Mouse (Mus musculus) neural tube, embryonic 13.5 days (tissue): ENCODE results near the gene Med27. TPM values are rescaled to one million over a fixed set of nuclear protein-coding genes. Genes with fewer than 3 reads are reported as not detected.

ENCODE experiments used
- ATAC-seq: fragments of 200-750 bp; cut with Nextera tagmentation; 2 replicates; pipeline ENCODE4 v1.8.0; 2017; ENCODE audit warnings: low read depth, mild to moderate bottlenecking, moderate TSS enrichment, moderate library complexity
- H3K27ac ChIP-seq: fragments of 300-500 bp; sonication (generic); replicated peaks from 2 replicates; pipeline ENCODE4 v1.5.1; 2015; ENCODE audit warnings: moderate library complexity, mild to moderate bottlenecking, inconsistent platforms
- H3K27me3 ChIP-seq: fragments of 300-500 bp; sonication (generic); 2 replicates; pipeline ENCODE4 v1.6.1; 2015; ENCODE audit warnings: mild to moderate bottlenecking, inconsistent platforms
- H3K36me3 ChIP-seq: fragments of 300-500 bp; sonication (generic); 2 replicates; pipeline ENCODE4 v1.6.1; 2015; ENCODE audit warnings: mild to moderate bottlenecking, inconsistent platforms
- H3K4me1 ChIP-seq: fragments of 300-500 bp; sonication (generic); replicated peaks from 2 replicates; pipeline ENCODE4 v1.6.1; 2015; ENCODE audit warnings: inconsistent platforms
- H3K4me2 ChIP-seq: fragments of 300-500 bp; sonication (generic); 2 replicates; pipeline ENCODE4 v1.6.1; 2015; ENCODE audit warnings: inconsistent platforms, mild to moderate bottlenecking, moderate library complexity
- H3K4me3 ChIP-seq: fragments of 300-500 bp; sonication (generic); 2 replicates; pipeline ENCODE4 v1.5.1; 2015; ENCODE audit warnings: mild to moderate bottlenecking, inconsistent platforms
- H3K9ac ChIP-seq: fragments of 300-500 bp; sonication (generic); 2 replicates; pipeline ENCODE4 v1.6.1; 2015; ENCODE audit warnings: moderate library complexity, mild to moderate bottlenecking, inconsistent platforms
- H3K9me3 ChIP-seq: fragments of 300-500 bp; sonication (generic); 2 replicates; pipeline ENCODE4 v1.6.1; 2016; ENCODE audit warnings: inconsistent platforms
- WGBS: fragments of 180-500 bp; shearing (Covaris S2); methylation state at CpG from one replicate; pipeline ENCODE4 v1.1.7; 2015; 5-methylcytosine and 5-hydroxymethylcytosine counted together
- microRNA-seq: library from miRNA; unstranded; fragments of <30 nt; microRNA quantifications from one replicate; pipeline ENCODE4, GENCODE M21; 2016
- polyA plus RNA-seq: library from polyadenylated mRNA; unstranded; fragments of >200 nt; fragmentation: Nextera tagmentation; extraction: Ambion mirVana; gene quantifications from 2 replicates; pipeline ENCODE4 v1.2.1, GENCODE M21; 2015

Gene Med27
- polyA plus RNA-seq, 1 experiment from 2014 or later, result 73.4 TPM

DNA sequence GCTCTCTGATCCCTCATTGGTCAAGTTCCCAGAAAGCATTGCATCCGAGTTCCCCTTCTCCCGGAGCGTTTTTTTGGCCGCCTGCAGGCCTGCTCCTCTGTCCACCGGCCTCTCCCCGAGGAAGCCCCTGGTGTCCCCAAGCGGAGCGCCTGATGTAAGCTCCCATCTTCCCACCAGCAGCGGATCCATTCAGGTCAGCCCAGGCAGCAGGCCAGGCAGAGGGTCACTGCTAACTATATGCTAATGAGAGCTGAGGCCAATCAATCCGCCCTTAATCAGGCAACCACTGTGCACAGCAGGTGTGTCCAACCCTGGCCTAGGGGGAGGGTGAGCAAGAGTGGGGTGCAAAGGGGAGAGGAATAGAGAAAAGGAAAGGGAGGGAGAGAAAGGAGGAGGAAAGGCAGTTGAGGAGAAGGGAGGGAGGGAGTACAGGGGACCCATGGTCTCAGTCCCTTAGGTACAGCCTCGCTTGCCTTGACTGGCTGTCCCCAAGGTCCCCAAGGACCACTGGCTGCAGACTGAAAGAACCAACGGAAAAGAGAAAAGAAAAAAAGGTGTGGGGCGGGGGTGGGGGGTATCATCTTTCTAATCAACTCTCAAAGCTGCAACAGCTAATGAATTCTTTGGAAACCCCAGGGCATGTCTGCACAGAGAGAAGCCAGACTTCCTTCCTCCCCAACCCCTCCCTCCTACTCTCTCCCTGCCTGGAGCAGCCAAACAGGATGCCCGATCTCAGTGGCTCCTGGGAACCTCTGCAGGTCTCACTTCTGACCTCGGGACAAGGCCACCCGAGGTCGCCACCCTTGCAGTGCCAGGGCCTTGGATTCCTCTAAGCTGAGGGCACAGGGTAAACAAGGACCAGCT, 219.2 kb downstream of the Med27 start:
- Histone ChIP-seq H3K36me3 (no peaks in the 10 kb centered on the region), H3K4me1 (peaks cover 24% of the 10 kb centered on the region), H3K4me3 (no peak overlapping the region), H3K9me3 (no peaks in the 10 kb centered on the region), H3K27ac (no peak overlapping the region), H3K9ac (no peak overlapping the region), H3K4me2 (no peak overlapping the region), H3K27me3 (no peaks in the 10 kb centered on the region)
- 5% methylated on average over 17 of the region's 17 CpGs for WGBS
- ATAC-seq, result no peak

DNA sequence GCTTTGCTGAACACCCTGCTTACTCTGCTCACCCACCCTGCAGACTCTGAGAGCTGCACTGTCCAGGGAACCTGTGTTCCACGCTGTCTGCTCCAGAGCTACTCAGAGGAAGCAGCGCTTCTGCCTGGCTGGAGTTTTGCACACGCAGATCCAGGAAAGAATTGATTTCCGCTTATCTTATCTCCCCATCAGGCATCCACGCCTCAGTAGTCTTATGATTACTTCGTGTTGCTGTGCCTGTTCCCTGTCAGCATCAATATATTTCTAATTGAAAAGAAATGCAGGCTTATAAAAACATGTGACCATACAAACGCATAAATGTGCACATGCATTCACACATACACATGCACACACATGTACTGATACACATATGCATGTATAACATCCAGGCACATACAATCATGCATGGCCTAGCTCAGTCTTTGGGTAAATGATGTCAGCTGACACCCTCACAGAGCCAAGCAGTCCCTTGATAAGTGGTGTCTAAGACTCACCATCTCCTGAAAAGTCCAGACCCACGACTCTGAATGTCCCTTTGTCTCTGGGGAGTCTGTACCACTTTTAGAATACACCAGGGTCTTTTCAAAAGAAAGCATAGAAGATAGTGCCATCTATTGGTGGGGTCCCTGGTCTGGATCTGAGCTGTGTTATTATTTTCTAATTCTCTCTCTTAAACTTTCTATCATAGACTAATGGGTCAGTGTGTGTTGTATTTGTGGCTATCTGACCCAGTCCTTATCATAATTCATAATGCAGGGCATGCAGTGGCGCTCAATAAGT, 225.5 kb downstream of the Med27 start:
- Histone ChIP-seq H3K4me2 (no peak overlapping the region), H3K27me3 (no peaks in the 10 kb centered on the region), H3K4me1 (peaks cover 33% of the 10 kb centered on the region), H3K9ac (no peak overlapping the region), H3K4me3 (no peak overlapping the region), H3K9me3 (no peaks in the 10 kb centered on the region), H3K36me3 (no peaks in the 10 kb centered on the region), H3K27ac (no peak overlapping the region)
- ATAC-seq, result no peak
- 65% methylated on average over 9 of the region's 9 CpGs for WGBS

DNA sequence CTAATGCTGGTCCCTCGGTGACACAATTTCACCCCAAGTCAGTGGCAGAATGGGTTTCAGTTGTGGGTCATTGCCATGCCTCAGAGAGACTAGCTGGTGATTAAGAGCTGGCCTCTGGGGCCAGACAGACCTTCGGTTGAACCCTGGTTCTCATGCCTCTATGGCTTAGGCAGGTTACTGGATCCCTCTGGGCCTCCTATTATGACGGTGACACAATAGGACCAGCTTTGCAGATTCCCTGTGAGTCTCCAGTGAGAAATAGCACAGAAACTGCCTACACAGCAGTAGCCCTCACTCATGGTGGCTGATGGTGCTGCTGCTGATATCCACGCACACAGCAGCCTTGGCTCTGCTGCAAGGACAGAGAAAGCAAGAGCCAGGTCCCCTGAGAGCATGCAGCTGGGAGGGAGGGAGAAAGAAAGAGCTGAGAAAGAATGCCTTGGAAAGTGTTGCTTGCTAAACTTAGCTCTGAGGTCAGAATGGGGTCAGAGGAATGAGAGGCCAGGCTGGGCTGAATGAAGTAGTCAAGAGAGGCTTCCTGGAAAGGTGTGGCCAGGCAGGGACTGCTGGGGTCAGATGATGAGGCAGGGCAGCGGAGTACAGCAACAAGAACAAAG, 226.3 kb downstream of the Med27 start:
- WGBS, result 18% methylated on average over 5 of the region's 5 CpGs
- ATAC-seq, result no peak
- no peaks in the 10 kb centered on the region for H3K9me3 ChIP-seq
- H3K27ac ChIP-seq, result peak overlapping the region; percentile 46
- no peak overlapping the region for H3K9ac ChIP-seq
- no peak overlapping the region for H3K4me3 ChIP-seq
- H3K4me1 ChIP-seq, result peaks cover 33% of the 10 kb centered on the region
- no peak overlapping the region for H3K4me2 ChIP-seq
- no peaks in the 10 kb centered on the region for H3K27me3 ChIP-seq
- H3K36me3 ChIP-seq, result no peaks in the 10 kb centered on the region

DNA sequence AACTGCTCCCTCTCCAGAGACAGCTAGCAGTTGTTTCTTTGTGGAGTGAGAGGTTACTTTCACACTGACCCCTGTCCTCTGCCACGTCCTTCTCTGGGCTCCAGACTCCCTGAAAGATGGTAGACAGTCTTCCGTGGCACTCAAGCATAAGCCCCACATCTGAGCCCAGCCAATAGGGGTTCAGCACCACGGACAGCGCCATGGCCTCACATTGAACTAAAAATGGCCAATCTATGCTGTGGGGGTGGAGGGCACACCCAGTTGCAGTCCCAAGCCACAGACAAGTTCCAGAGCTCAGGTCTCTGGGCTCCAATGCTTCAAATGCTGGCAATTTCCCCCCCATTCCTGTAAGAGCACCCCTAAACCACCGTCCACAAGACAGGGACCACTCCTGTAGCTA, 227.0 kb downstream of the Med27 start:
- H3K4me1 ChIP-seq, result peaks cover 33% of the 10 kb centered on the region

DNA sequence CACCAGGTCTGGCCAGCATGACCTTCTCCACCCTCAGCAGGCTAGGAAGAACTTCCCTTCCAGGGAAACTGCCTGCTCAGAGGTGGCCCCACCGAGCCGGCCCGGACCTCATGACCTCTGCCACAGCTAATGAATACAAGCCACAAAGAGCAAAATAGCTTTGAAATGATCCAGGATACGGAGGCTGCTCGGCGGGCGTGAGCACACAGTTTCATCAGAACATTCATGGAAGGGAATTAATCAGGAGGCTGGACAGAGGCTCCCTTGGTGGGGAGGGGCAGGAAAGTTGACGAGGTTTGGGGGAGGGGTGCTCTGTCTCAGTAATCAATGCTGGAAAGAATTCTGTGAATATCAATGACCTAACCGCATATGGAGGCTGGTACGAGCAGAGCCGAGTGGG, 227.6 kb downstream of the Med27 start:
- peaks cover 33% of the 10 kb centered on the region for H3K4me1 ChIP-seq
- H3K36me3 ChIP-seq, result no peaks in the 10 kb centered on the region
- H3K4me2 ChIP-seq, result 0 out of 2 replicates have a peak overlapping the region, but pooled peaks have one; percentile 3
- H3K4me3 ChIP-seq, result no peak overlapping the region
- no peaks in the 10 kb centered on the region for H3K9me3 ChIP-seq
- H3K27ac ChIP-seq, result no peak overlapping the region
- no peaks in the 10 kb centered on the region for H3K27me3 ChIP-seq
- ATAC-seq, result no peak
- no peak overlapping the region for H3K9ac ChIP-seq
- WGBS, result 6% methylated on average over 11 of the region's 11 CpGs

More for the DNA sequence above, 227.0 kb downstream of the Med27 start:
- 5% methylated on average over 5 of the region's 5 CpGs for WGBS
- no peaks in the 10 kb centered on the region for H3K36me3 ChIP-seq
- no peak for ATAC-seq
- no peak overlapping the region for H3K9ac ChIP-seq
- no peaks in the 10 kb centered on the region for H3K9me3 ChIP-seq
- no peak overlapping the region for H3K27ac ChIP-seq
- H3K27me3 ChIP-seq, result no peaks in the 10 kb centered on the region
- H3K4me2 ChIP-seq, result no peak overlapping the region
- no peak overlapping the region for H3K4me3 ChIP-seq

Small RNAs within 50 kb of the gene (microRNA-seq; reads per million reads assigned to microRNA genes)
- not detected for gene Mir133c

Other genes starting within 250 kb of the Med27 start
- gene Setx, start 222.6 kb upstream of the Med27 start, polyA plus RNA-seq, result 10.9 and 12.7 TPM in 2 replicates
- 1.8 and 2.0 TPM in 2 replicates for gene Ntng2, start 93.8 kb upstream of the Med27 start, polyA plus RNA-seq